Mouse (Mus musculus): Measurements from ENCODE around the gene Hs6st1. TPM values are rescaled to one million over a fixed set of nuclear protein-coding genes. Genes with fewer than 3 reads are reported as not detected.
"Not testable (repeated sequence)": the region's sequence is repeated elsewhere in the genome, so short reads cannot be mapped to it uniquely, and the experiment has no call there.

Gene Hs6st1
- 13.7 and 23.6 TPM in 2 replicates for polyA plus RNA-seq (2015; fragmentation: Nextera tagmentation; extraction: Ambion mirVana)

DNA sequence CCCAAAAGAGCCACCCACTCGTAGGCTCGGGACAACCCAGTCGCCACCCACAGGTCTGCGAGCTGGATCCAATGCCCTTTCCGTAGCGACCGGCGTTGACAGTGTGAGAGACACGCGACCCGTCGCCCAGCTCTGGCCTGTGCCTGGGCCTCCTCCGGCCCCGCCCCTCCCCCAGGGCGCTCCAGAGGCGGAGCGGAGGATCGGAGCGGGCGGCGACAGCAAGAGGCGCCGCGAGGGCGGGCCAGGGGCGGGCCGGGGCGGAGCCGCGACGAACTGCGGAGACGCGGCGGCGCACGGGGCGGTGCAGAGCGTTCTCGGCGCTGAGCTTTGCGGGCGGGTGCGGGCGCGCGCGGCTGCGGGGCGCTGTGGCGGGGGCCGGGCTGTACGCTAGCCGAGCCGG lies at the start of gene Hs6st1:
Hs6st1 (plus strand) TSS at position 325 of the 400 bp plus-strand sequence.
- H3K9ac ChIP-seq (ENCODE audit: low read depth, low read length) = peak within 1 kb of the TSS; percentile 78
- peak within 1 kb of the TSS; percentile 86 for H3K27ac ChIP-seq
- ATAC-seq (replicated peaks; ENCODE audit: low FRiP score, low read depth) (peak; percentile 90), DNase-seq (ENCODE audit: low spot score) (peak; percentile 95)
- peak within 1 kb of the TSS; percentile 84 for H3K4me3 ChIP-seq (replicated peaks; ENCODE audit: low read depth, low read length)
- H3K27me3 ChIP-seq (ENCODE audit: insufficient read depth, low read length) = no peaks in the 10 kb centered on the region
- H3K4me2 ChIP-seq (ENCODE audit: low read length) = peak within 1 kb of the TSS; percentile 94
- WGBS = 0% methylated on average over 39 of the region's 55 CpGs
- peaks cover 45% of the 10 kb centered on the region for H3K4me1 ChIP-seq (replicated peaks; ENCODE audit: insufficient read depth, low read length)
- peak; percentile 17; the same call in 1 of the 2 replicates for TF ChIP-seq CTCF (IDR thresholded peaks at IDR 0.05; ENCODE audit: low read depth)
- H3K36me3 ChIP-seq (ENCODE audit: insufficient read depth, low read length) = no peaks in the 10 kb centered on the region
- H3K9me3 ChIP-seq (replicated peaks; ENCODE audit: low read length) = no peaks in the 10 kb centered on the region

- 58% methylated on average over 4 of the region's 4 CpGs for WGBS
These were observed 49.6 kb upstream of the Hs6st1 start for GRCm38 (mm10) chr1:36018617-36019016.

GRCm38 (mm10) chr1:36019161-36019560 lies 49.0 kb upstream of the Hs6st1 start:
- H3K4me2 ChIP-seq (ENCODE audit: low read length) = no peak overlapping the region
- no peaks in the 10 kb centered on the region for H3K27me3 ChIP-seq (ENCODE audit: insufficient read depth, low read length)
- TF ChIP-seq CTCF (IDR thresholded peaks at IDR 0.05; ENCODE audit: low read depth) = no peak
- H3K9me3 ChIP-seq (replicated peaks; ENCODE audit: low read length) = no peaks in the 10 kb centered on the region
- DNase-seq (ENCODE audit: low spot score) (no peak), ATAC-seq (replicated peaks; ENCODE audit: low FRiP score, low read depth) (no peak)
- no peak overlapping the region; the same call in 1 of the 2 replicates for H3K27ac ChIP-seq
- H3K36me3 ChIP-seq (ENCODE audit: insufficient read depth, low read length) = no peaks in the 10 kb centered on the region
- no peak overlapping the region for H3K4me3 ChIP-seq (replicated peaks; ENCODE audit: low read depth, low read length)
- H3K4me1 ChIP-seq (replicated peaks; ENCODE audit: insufficient read depth, low read length) = peaks cover 20% of the 10 kb centered on the region; the same call in 1 of the 2 replicates
- no peak overlapping the region for H3K9ac ChIP-seq (ENCODE audit: low read depth, low read length)
- WGBS = 92% methylated on average over 2 of the region's 2 CpGs

More at GRCm38 (mm10) chr1:36018617-36019016, 49.6 kb upstream of the Hs6st1 start:
- H3K4me3 ChIP-seq (replicated peaks; ENCODE audit: low read depth, low read length) = no peak overlapping the region
- no peaks in the 10 kb centered on the region for H3K36me3 ChIP-seq (ENCODE audit: insufficient read depth, low read length)
- H3K27ac ChIP-seq = peak overlapping the region; percentile 55; the same call in 1 of the 2 replicates
- no peak overlapping the region for H3K9ac ChIP-seq (ENCODE audit: low read depth, low read length)
- DNase-seq (ENCODE audit: low spot score) = peak; percentile 42
- TF ChIP-seq CTCF (IDR thresholded peaks at IDR 0.05; ENCODE audit: low read depth) = no peak
- H3K27me3 ChIP-seq (ENCODE audit: insufficient read depth, low read length) = no peaks in the 10 kb centered on the region
- no peak overlapping the region for H3K4me2 ChIP-seq (ENCODE audit: low read length)
- H3K4me1 ChIP-seq (replicated peaks; ENCODE audit: insufficient read depth, low read length) = peaks cover 20% of the 10 kb centered on the region; the same call in 1 of the 2 replicates
- ATAC-seq (replicated peaks; ENCODE audit: low FRiP score, low read depth) = no peak; the same call in 1 of the 2 replicates
- H3K9me3 ChIP-seq (replicated peaks; ENCODE audit: low read length) = no peaks in the 10 kb centered on the region

DNA sequence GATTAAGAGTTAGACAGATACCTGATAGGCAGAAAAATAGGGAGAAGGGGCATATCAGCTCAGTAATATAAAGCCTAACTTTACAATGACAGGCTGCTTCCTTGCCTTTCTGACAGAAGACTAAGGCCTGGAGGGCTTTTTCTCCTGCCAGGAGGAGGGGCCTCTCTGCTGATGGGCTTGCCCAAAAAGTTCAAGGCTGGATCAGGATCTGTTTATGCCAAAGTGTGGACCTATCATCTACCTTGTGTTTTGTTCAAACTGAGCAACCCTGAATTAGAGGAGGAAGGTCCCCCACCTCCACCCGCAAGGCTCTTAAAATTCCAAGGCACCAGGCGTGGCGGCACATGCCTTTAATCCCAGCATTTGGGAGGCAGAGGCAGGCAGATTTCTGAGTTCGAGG lies 47.9 kb upstream of the Hs6st1 start:
- Histone ChIP-seq H3K36me3 (ENCODE audit: insufficient read depth, low read length) (no peaks in the 10 kb centered on the region), H3K9me3 (replicated peaks; ENCODE audit: low read length) (no peaks in the 10 kb centered on the region), H3K27me3 (ENCODE audit: insufficient read depth, low read length) (no peaks in the 10 kb centered on the region), H3K27ac (no peak overlapping the region), H3K4me2 (ENCODE audit: low read length) (no peak overlapping the region), H3K4me1 (replicated peaks; ENCODE audit: insufficient read depth, low read length) (peaks cover 20% of the 10 kb centered on the region; the same call in 1 of the 2 replicates), H3K9ac (ENCODE audit: low read depth, low read length) (no peak overlapping the region), H3K4me3 (replicated peaks; ENCODE audit: low read depth, low read length) (no peak overlapping the region)
- TF ChIP-seq CTCF (IDR thresholded peaks at IDR 0.05; ENCODE audit: low read depth) = no peak
- no peak for ATAC-seq (replicated peaks; ENCODE audit: low FRiP score, low read depth)
- DNase-seq (ENCODE audit: low spot score) = no peak
- 97% methylated on average over 4 of the region's 4 CpGs for WGBS

- no peak overlapping the region for H3K4me3 ChIP-seq (replicated peaks; ENCODE audit: low read depth, low read length)
- ATAC-seq (replicated peaks; ENCODE audit: low FRiP score, low read depth) (no peak), DNase-seq (ENCODE audit: low spot score) (no peak)
- no peak for TF ChIP-seq CTCF (IDR thresholded peaks at IDR 0.05; ENCODE audit: low read depth)
- H3K4me2 ChIP-seq (ENCODE audit: low read length) = no peak overlapping the region
- WGBS = 43% methylated on average over 10 of the region's 10 CpGs
- no peaks in the 10 kb centered on the region for H3K27me3 ChIP-seq (ENCODE audit: insufficient read depth, low read length)
- 0 out of 2 replicates have a peak, but pooled peaks cover 3% of the 10 kb centered on the region for H3K4me1 ChIP-seq (replicated peaks; ENCODE audit: insufficient read depth, low read length)
- no peaks in the 10 kb centered on the region for H3K36me3 ChIP-seq (ENCODE audit: insufficient read depth, low read length)
- H3K9ac ChIP-seq (ENCODE audit: low read depth, low read length) = no peak overlapping the region
- no peak overlapping the region for H3K27ac ChIP-seq
- no peaks in the 10 kb centered on the region for H3K9me3 ChIP-seq (replicated peaks; ENCODE audit: low read length)
These were observed 37.8 kb upstream of the Hs6st1 start for GRCm38 (mm10) chr1:36030421-36030821.

GRCm38 (mm10) chr1:36038769-36039168 lies 29.4 kb upstream of the Hs6st1 start:
- no peak overlapping the region for H3K27ac ChIP-seq
- H3K27me3 ChIP-seq (ENCODE audit: insufficient read depth, low read length) = no peaks in the 10 kb centered on the region
- H3K36me3 ChIP-seq (ENCODE audit: insufficient read depth, low read length) = no peaks in the 10 kb centered on the region
- H3K9me3 ChIP-seq (replicated peaks; ENCODE audit: low read length) = no peaks in the 10 kb centered on the region
- H3K9ac ChIP-seq (ENCODE audit: low read depth, low read length) = no peak overlapping the region
- no peak overlapping the region for H3K4me3 ChIP-seq (replicated peaks; ENCODE audit: low read depth, low read length)
- WGBS = 78% methylated on average over 8 of the region's 8 CpGs
- no peak for ATAC-seq (replicated peaks; ENCODE audit: low FRiP score, low read depth)
- TF ChIP-seq CTCF (IDR thresholded peaks at IDR 0.05; ENCODE audit: low read depth) = no peak
- H3K4me2 ChIP-seq (ENCODE audit: low read length) = no peak overlapping the region
- DNase-seq (ENCODE audit: low spot score) = no peak
- H3K4me1 ChIP-seq (replicated peaks; ENCODE audit: insufficient read depth, low read length) = no peaks in the 10 kb centered on the region

GRCm38 (mm10) chr1:36042072-36042471 lies 26.1 kb upstream of the Hs6st1 start:
- Histone ChIP-seq H3K27me3 (ENCODE audit: insufficient read depth, low read length) (no peaks in the 10 kb centered on the region), H3K27ac (no peak overlapping the region), H3K4me3 (replicated peaks; ENCODE audit: low read depth, low read length) (no peak overlapping the region), H3K9ac (ENCODE audit: low read depth, low read length) (no peak overlapping the region), H3K4me1 (replicated peaks; ENCODE audit: insufficient read depth, low read length) (no peaks in the 10 kb centered on the region), H3K4me2 (ENCODE audit: low read length) (no peak overlapping the region), H3K9me3 (replicated peaks; ENCODE audit: low read length) (no peaks in the 10 kb centered on the region), H3K36me3 (ENCODE audit: insufficient read depth, low read length) (no peaks in the 10 kb centered on the region)
- whole genome bisulfite sequencing = 81% methylated on average over 3 of the region's 3 CpGs
- TF ChIP-seq CTCF (IDR thresholded peaks at IDR 0.05; ENCODE audit: low read depth) = no peak
- DNase-seq (ENCODE audit: low spot score) (no peak), ATAC-seq (replicated peaks; ENCODE audit: low FRiP score, low read depth) (no peak)

DNA sequence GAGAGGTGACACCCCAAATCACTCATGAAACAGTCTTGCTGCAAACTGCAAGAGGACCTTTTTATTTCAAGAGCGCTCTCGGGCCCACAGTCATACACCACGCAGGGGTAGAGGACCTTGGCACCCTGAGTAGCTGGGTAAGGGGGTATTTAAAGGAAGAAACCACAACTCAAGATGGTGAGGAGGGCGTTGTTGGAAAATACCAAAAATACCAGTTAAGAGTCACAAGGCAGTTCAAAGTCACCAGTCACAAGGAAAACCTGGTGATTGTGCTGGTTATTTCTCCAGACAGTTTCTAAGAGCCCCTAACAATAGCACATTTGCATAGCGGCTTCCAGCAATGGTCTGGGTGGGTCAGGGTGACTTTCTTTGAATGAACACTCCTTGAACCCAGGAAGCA lies 24.4 kb upstream of the Hs6st1 start:
- H3K4me2 ChIP-seq (ENCODE audit: low read length); H3K9ac ChIP-seq (ENCODE audit: low read depth, low read length); H3K27me3 ChIP-seq (ENCODE audit: insufficient read depth, low read length); H3K4me1 ChIP-seq (replicated peaks; ENCODE audit: insufficient read depth, low read length); H3K4me3 ChIP-seq (replicated peaks; ENCODE audit: low read depth, low read length); H3K36me3 ChIP-seq (ENCODE audit: insufficient read depth, low read length); ATAC-seq (replicated peaks; ENCODE audit: low FRiP score, low read depth); H3K27ac ChIP-seq; DNase-seq (ENCODE audit: low spot score); H3K9me3 ChIP-seq (replicated peaks; ENCODE audit: low read length): not testable (repeated sequence)
- WGBS = 98% methylated on average over 5 of the region's 5 CpGs

Data from kidney, postnatal 0 days (tissue).